Mouse (Mus musculus) left cerebral cortex, adult 11 months (tissue): ENCODE measurements around the gene Cbx2.

Experiments
- DNase-seq: peaks from one replicate; pipeline ENCODE4 v3.0.0; 2022; ENCODE audit warnings: low spot score

Cbx2 gene

GRCm38 (mm10) chr11:119042466-119043272 is 19.9 kb downstream of the Cbx2 start:
- DNase-seq, result no peak

- DNase-seq, result no peak
These were observed 20.4 kb downstream of the Cbx2 start for GRCm38 (mm10) chr11:119043273-119043540.

- DNase-seq, result no peak
These were observed 21.2 kb downstream of the Cbx2 start for GRCm38 (mm10) chr11:119043761-119044550.

DNA sequence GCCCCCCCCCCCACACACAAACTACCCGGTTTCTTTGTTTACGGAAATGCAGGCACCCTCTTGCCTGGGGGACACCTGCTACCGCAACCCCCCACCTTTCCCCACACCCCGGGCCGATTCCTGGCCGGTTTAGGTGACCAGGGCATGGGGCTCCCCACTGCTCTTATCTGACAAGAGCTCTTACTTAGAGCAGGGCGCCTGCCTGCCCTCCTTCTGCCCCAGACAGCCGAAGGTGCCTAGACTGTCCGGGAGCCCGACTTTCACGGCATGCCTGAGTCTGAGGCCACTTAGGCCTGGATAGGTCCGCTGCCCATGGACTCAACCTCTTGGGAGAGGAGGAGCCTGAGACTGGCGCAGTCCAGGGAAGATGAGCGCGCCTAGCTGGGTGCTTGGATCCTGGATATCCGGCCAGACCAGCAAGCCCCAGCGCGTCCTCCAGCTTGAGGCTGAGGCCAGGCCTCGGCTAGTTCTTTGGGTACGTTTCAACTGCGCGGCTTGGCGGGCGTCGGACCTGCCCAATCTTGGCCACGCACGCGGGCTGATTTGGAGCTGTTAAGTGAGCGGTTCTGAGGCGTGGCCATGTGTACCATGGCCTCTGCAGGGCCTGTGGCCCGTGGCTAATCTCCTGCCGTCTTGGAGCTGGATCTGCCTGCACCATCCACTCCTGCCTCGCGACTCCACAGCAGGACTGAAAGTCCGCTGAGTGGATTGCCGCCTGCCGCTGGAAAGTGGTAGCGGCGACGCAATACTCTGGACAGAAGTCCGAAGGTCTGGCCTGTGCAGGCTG is 22.0 kb downstream of the Cbx2 start:
- DNase-seq, result no peak

DNA sequence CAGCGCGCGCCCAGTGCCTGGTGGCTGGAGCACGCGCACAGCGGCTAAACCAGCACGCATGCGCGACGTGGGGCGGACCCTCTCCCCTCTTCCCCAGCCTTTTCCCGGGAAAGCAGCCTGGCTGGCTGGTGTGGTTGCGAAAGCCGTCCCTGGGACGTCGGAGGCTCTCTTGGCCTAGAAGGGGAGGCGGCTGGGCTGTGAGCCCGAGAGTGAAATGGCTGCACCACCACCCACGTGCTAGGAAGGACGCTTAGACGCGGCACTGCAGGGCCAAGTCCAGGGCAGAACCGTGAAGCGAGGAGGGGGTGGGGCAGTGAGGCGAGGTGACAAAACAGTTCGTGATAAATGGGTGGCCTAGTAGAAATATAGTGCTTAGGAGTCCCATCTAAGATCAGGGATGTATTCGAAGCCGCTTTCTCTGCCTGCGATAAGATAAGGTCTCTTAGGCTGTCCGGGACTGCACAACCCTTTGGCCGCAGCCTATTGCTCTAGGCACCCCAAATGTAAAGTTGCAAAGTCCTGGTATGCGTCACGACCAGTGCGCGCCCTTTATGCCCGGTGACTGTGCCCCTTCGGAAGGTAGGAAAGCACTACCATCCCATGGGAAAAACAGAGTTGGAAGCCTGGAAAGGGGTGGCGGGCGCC is 24.0 kb downstream of the Cbx2 start:
- no peak for DNase-seq

DNA sequence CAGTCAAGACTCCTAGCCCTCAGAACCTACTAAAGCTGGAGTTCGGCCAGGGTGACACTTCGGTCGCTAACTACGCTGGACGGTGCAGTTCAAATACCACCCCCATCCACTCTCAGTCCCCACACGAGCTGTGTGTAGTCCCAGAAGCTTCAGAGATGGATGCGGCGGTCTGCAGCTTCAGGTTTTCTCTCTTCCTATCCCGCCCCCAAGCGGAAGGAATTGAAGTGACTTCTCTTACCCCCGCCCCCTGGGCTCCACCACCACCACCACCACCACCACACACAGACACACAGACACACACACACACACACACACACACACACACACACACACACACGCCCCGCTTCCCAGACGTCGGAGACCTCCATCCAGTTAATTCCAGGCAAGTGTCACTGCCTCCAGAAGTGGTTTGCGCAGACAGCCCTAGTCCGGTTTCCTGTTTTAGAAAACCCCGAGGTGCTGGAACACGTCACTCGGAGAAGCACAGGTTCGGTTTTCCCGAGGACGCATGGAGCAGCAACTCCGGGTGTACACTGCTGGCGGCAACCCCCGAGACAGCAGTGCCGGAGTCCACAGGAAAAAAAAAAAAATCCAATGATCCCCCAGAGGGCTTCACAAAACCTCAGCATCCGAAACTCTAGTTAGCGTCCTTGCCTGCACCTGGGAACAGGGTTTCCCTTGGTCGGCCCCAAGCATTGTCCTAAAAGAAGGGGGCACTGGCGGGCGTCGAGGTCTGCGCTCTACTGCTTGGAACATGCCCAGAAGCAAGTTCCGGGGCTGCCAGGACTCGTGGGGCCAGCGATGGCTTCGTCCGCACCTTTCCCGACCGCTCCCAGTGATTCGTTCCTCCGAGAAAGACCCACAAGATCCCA is 24.7 kb downstream of the Cbx2 start:
- DNase-seq, result no peak

DNA sequence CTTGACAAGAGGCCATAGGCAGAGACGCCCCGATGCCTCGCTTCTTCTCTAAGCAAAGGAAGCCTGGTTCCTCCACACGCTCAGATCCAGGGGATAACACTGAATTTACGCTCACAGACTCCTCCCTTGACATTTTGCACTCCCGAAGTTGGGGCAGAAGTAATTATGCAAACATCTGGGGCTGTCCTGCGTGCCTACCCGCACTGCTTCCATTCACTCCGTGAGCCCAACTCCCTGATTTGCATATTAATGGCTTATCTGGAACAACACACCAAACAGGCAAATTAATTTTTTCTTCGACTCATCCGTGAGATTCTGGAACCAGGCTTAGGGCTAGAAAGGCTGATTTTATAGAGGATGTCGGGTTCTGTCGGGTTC is 25.4 kb downstream of the Cbx2 start:
- DNase-seq, result no peak

DNA sequence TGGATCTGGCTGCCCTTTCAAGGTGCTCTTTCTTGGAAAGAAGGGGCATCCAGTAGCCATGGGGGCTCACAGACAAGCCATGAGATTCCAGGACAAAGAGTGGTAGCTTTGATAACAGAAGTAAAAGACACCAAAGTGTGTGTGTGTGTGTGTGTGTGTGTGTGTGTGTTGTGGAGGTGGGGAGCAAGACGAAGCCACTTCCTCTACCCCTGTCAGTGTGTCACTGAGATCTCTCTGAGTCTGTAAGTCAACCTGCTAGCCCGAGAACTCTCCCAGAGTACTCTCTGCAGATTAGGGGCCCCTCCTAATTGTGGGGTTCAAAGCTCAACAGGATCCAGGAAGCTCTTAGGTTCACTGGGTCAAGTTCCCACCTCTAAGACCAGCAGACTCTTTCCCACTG is 27.6 kb downstream of the Cbx2 start:
- DNase-seq, result no peak

GRCm38 (mm10) chr11:119051426-119051825 is 28.7 kb downstream of the Cbx2 start:
- no peak for DNase-seq

GRCm38 (mm10) chr11:119051927-119052660 is 29.3 kb downstream of the Cbx2 start:
- DNase-seq, result no peak

DNA sequence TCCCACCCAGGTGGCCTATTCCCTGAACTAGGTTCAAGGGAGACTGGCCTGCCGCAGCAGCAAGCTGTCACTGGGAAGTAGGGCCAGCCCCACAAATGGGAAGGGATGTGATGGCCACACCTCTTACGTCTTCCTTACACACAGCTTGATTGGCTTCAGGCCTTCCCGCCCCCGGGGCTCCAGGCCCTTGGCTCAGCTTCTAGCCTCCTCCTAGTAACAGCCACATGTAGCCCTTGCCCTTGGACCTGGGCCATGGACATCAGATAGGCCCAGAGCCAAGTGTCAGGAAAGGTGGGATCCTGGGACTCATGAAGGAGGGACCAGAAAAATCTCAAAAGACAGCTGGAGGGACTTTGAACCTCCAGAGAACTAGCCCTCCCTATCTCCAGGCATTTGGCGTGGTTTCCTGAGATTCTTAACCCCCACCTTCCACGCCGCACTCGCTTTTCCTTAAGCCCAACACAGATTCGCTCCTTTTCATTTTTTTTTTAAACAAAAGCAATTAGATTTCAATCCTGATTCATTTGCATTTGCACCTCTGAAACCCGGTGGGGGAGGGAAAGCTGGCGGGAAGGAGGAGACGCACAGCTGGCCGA is 30.0 kb downstream of the Cbx2 start:
- DNase-seq, result no peak

DNA sequence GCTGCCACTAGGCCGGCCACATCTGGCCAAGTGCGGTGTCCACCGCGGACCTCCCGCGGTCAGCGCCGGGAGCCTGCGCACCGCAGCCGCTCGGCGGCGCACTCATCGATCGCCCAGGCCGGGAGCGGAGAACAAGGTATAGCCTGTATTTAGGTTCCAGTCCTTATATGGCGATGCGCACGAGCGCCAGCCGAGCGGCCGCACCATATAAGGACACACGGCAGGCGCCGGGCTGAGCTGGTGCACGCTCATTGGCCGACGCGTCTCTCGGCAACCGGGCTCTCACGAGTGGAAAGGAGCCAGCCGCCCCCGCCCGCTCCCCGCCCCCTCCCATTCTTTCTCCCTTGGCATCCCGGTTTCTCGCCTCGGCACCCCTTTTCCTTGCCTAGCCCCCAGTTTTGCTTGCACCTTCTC is 30.5 kb downstream of the Cbx2 start:
- peak; percentile 54 for DNase-seq

GRCm38 (mm10) chr11:119053738-119054350 is 31.1 kb downstream of the Cbx2 start:
- DNase-seq, result no peak

- DNase-seq, result no peak
These were observed 31.9 kb downstream of the Cbx2 start for GRCm38 (mm10) chr11:119054351-119055345.

DNA sequence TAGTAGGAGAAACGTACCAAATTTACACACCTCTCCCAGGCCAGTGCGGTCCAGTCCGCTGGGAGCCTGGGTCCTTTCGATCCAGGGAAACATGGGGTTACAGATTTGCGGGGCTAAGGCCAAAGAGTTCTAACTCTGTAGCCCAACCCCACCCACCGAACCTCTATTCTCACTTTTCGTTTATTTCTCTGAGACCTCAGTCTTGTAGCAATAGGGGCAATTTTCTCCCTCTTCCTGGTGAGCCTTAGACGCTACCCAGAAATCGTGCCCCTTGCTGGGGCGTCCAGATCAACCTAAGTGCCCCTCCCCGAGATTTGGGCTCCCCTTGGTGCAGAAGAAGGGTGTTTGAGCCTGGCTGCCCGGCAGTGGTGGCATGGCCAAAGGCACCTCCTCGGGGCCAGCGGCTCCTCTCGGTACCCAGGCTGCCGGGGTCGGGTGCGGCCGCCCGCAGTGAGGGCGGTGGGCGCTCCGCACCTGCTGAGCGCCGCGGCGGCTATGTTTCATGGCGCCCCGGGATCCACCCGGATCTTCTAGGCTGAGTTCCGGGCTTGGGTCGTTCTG is 32.9 kb downstream of the Cbx2 start:
- no peak for DNase-seq

DNA sequence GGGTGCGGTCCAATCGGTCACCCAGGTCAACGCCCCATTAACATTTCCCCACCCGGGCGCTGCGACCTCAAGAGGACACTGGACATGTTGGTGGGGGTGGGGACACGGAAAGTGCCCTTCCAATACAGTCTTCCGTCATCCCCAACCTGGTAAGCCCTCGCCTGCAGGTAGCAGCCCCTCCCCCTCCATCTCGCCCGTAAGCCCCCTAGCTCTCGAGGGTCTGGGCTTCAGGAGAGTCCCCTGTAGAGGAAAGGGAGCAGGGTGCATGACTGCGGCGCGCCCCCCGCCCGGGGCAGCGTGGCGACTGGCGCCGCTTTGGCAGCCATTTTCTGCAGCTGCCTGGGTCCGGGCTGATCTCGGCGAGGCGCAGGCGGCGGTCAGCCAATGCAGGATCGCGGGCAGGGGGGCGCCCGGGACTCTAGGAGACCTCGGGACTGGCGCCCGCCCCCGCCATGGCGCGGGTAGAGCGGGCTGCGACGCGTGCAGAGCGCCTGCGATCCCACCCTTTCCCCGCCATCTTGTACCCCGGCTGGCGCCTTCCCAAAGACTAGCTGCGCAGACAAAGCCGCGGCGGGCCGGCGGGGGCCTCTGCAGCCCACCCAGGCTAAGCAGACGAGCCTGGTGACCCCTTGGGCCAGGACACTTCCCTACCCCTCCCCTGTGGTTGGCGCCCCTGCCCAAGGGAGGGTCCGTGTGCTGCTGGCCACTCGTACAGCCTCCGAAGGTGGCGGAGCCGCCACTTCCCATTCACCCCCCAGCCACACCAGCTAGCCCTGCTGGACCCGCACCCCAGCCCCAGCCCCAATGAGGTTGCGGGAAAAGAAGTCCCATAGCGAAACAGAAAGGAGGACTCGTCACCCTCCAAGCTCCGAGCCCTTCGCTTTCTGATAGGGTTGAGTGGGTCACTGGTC is 33.8 kb downstream of the Cbx2 start:
- DNase-seq, result no peak

GRCm38 (mm10) chr11:119057291-119057690 is 34.5 kb downstream of the Cbx2 start:
- DNase-seq, result no peak
